Mouse (Mus musculus) hindbrain, postnatal 0 days (tissue): ENCODE data around the gene Cpa2. TPM values are rescaled to one million over a fixed set of nuclear protein-coding genes. Genes with fewer than 3 reads are reported as not detected.

Experiments used
- ATAC-seq: fragments of 200-750 bp; cut with Nextera tagmentation; 2 replicates; pipeline ENCODE4 v1.8.0; 2017; ENCODE audit warnings: mild to moderate bottlenecking, moderate TSS enrichment, moderate library complexity
- DNase-seq: peaks from one replicate; pipeline ENCODE4 v3.0.0-alpha.2; 2015; ENCODE audit warnings: low spot score
- H3K27ac ChIP-seq: fragments of 300-500 bp; sonication (generic); 2 replicates; pipeline ENCODE4 v1.5.1; 2014; ENCODE audit warnings: mild to moderate bottlenecking
- H3K27me3 ChIP-seq: fragments of 300-500 bp; sonication (generic); 2 replicates; pipeline ENCODE4 v1.6.1; 2014; ENCODE audit warnings: low read length, mixed read lengths; ENCODE audit not compliant: insufficient read depth
- H3K36me3 ChIP-seq: fragments of 300-500 bp; sonication (generic); 2 replicates; pipeline ENCODE4 v1.6.1; 2014; ENCODE audit warnings: low read length, mixed read lengths; ENCODE audit not compliant: insufficient read depth
- H3K4me1 ChIP-seq: fragments of 300-500 bp; sonication (generic); 2 replicates; pipeline ENCODE4 v1.6.1; 2014; ENCODE audit warnings: antibody characterized with exemption, low read length, mixed read lengths; ENCODE audit not compliant: insufficient read depth
- H3K4me2 ChIP-seq: fragments of 300-500 bp; sonication (generic); 2 replicates; pipeline ENCODE4 v1.6.1; 2014; ENCODE audit warnings: low read depth, mild to moderate bottlenecking, low read length, moderate library complexity, mixed read lengths
- H3K4me3 ChIP-seq: fragments of 300-500 bp; sonication (generic); 2 replicates; pipeline ENCODE4 v1.5.1; 2014; ENCODE audit warnings: low read length
- H3K9ac ChIP-seq: fragments of 300-500 bp; sonication (generic); replicated peaks from 2 replicates; pipeline ENCODE4 v1.6.1; 2014; ENCODE audit warnings: mild to moderate bottlenecking, low read length, moderate library complexity, mixed read lengths
- H3K9me3 ChIP-seq: fragments of 300-500 bp; sonication (generic); 2 replicates; pipeline ENCODE4 v1.6.1; 2016; ENCODE audit warnings: low read length, mixed read lengths
- CTCF ChIP-seq: IDR thresholded peaks from 2 replicates; pipeline ENCODE4 v1.5.1; 2016; ENCODE audit warnings: antibody characterized with exemption, control low read depth, low read depth
- WGBS: fragments of 180-500 bp; shearing (Covaris S2); extraction: QIAGEN DNeasy Blood & Tissue Kit; methylation state at CpG from one replicate; pipeline ENCODE4 v1.1.7; 2014; 5-methylcytosine and 5-hydroxymethylcytosine counted together
- polyA plus RNA-seq: library from polyadenylated mRNA; unstranded; fragments of >200 nt; fragmentation: Nextera tagmentation; extraction: Ambion mirVana; gene quantifications from 2 replicates; pipeline ENCODE4 v1.2.1, GENCODE M21; 2015
- total RNA-seq: library from RNA; depleted of rRNA; stranded (reverse); fragments of >200 nt; gene quantifications from 2 replicates; pipeline ENCODE4 v1.2.3, GENCODE M21; 2014

Cpa2 gene
- total and polyA plus RNA-seq, 2 experiments from 2014 or later: 6.2 to 15.7 TPM

- no peak for TF ChIP-seq CTCF
- Histone ChIP-seq H3K27ac (no peak overlapping the region), H3K9me3 (no peaks in the 10 kb centered on the region), H3K4me3 (no peak overlapping the region), H3K9ac (no peak overlapping the region), H3K4me2 (no peak overlapping the region), H3K27me3 (no peaks in the 10 kb centered on the region), H3K36me3 (no peaks in the 10 kb centered on the region), H3K4me1 (peaks cover 5% of the 10 kb centered on the region)
- WGBS: 67% methylated on average over 7 of the region's 7 CpGs
- ATAC-seq (no peak), DNase-seq (no peak)
These were observed 12.1 kb downstream of the Cpa2 start for GRCm38 (mm10) chr6:30553381-30554010.

- 89% methylated on average over 5 of the region's 5 CpGs for WGBS
- DNase-seq: no peak
- TF ChIP-seq CTCF: no peak
- no peaks in the 10 kb centered on the region for H3K27me3 ChIP-seq
- peaks cover 4% of the 10 kb centered on the region; the same call in 1 of the 2 replicates for H3K4me1 ChIP-seq
- H3K9me3 ChIP-seq: no peaks in the 10 kb centered on the region
- ATAC-seq: no peak
- H3K27ac ChIP-seq: no peak overlapping the region
- no peak overlapping the region for H3K4me2 ChIP-seq
- no peaks in the 10 kb centered on the region for H3K36me3 ChIP-seq
- H3K9ac ChIP-seq: no peak overlapping the region
- no peak overlapping the region for H3K4me3 ChIP-seq
These were observed 12.7 kb downstream of the Cpa2 start for GRCm38 (mm10) chr6:30554092-30554491.

GRCm38 (mm10) chr6:30554621-30555170, 13.3 kb downstream of the Cpa2 start:
- DNase-seq (no peak), ATAC-seq (no peak)
- Histone ChIP-seq H3K27me3 (no peaks in the 10 kb centered on the region), H3K9ac (no peak overlapping the region), H3K27ac (no peak overlapping the region), H3K9me3 (no peaks in the 10 kb centered on the region), H3K4me2 (no peak overlapping the region), H3K4me1 (peaks cover 4% of the 10 kb centered on the region; the same call in 1 of the 2 replicates), H3K36me3 (no peaks in the 10 kb centered on the region), H3K4me3 (no peak overlapping the region)
- TF ChIP-seq CTCF: no peak
- 84% methylated on average over 5 of the region's 5 CpGs for WGBS

- no peaks in the 10 kb centered on the region for H3K9me3 ChIP-seq
- no peak overlapping the region for H3K9ac ChIP-seq
- no peaks in the 10 kb centered on the region for H3K27me3 ChIP-seq
- DNase-seq: no peak
- no peak overlapping the region for H3K27ac ChIP-seq
- H3K4me3 ChIP-seq: no peak overlapping the region
- under 1% methylated on average over 5 of the region's 9 CpGs for WGBS
- peaks cover 4% of the 10 kb centered on the region; the same call in 1 of the 2 replicates for H3K4me1 ChIP-seq
- no peak for ATAC-seq
- H3K36me3 ChIP-seq: no peaks in the 10 kb centered on the region
- TF ChIP-seq CTCF: no peak
- H3K4me2 ChIP-seq: no peak overlapping the region
These were observed 14.7 kb downstream of the Cpa2 start for GRCm38 (mm10) chr6:30556080-30556479.

GRCm38 (mm10) chr6:30559726-30560125, 18.3 kb downstream of the Cpa2 start:
- Histone ChIP-seq H3K36me3 (no peaks in the 10 kb centered on the region), H3K27me3 (no peaks in the 10 kb centered on the region), H3K4me3 (no peak overlapping the region), H3K9me3 (no peaks in the 10 kb centered on the region), H3K9ac (no peak overlapping the region), H3K4me1 (no peaks in the 10 kb centered on the region), H3K27ac (no peak overlapping the region), H3K4me2 (no peak overlapping the region)
- no peak for TF ChIP-seq CTCF
- ATAC-seq: no peak
- 53% methylated on average over 1 of the region's 1 CpGs for WGBS
- no peak for DNase-seq

- H3K4me2 ChIP-seq: no peak overlapping the region
- no peak overlapping the region for H3K27ac ChIP-seq
- ATAC-seq (no peak), DNase-seq (no peak)
- no peaks in the 10 kb centered on the region for H3K9me3 ChIP-seq
- H3K4me1 ChIP-seq: no peaks in the 10 kb centered on the region
- TF ChIP-seq CTCF: no peak
- no peaks in the 10 kb centered on the region for H3K36me3 ChIP-seq
- H3K27me3 ChIP-seq: no peaks in the 10 kb centered on the region
- no peak overlapping the region for H3K9ac ChIP-seq
- WGBS: 72% methylated on average over 4 of the region's 4 CpGs
- H3K4me3 ChIP-seq: no peak overlapping the region
These were observed 20.8 kb downstream of the Cpa2 start for GRCm38 (mm10) chr6:30562132-30562531.

GRCm38 (mm10) chr6:30563575-30563974, 22.2 kb downstream of the Cpa2 start:
- WGBS: 84% methylated on average over 6 of the region's 6 CpGs
- TF ChIP-seq CTCF: no peak
- no peak for ATAC-seq

More at GRCm38 (mm10) chr6:30563575-30563974, 22.2 kb downstream of the Cpa2 start:
- Histone ChIP-seq H3K27ac (no peak overlapping the region), H3K27me3 (no peaks in the 10 kb centered on the region), H3K36me3 (no peaks in the 10 kb centered on the region), H3K4me1 (no peaks in the 10 kb centered on the region), H3K4me2 (no peak overlapping the region), H3K9ac (no peak overlapping the region), H3K9me3 (no peaks in the 10 kb centered on the region), H3K4me3 (no peak overlapping the region)
- no peak for DNase-seq
